Mouse (Mus musculus): ENCODE measurements around the gene Kif1a. TPM values are rescaled to one million over a fixed set of nuclear protein-coding genes. Genes with fewer than 3 reads are reported as not detected.
A peak's percentile ranks its signal among the peaks of the same experiment; 100 is the strongest.

Kif1a gene
- polyA plus RNA-seq, 1 experiment from 2014 or later = 4.4 TPM

GRCm38 (mm10) chr1:92982931-92983605, 118.7 kb downstream of the Kif1a start:
- Histone ChIP-seq H3K4me2 (replicated peaks; ENCODE audit: low read depth, low read length) (no peak overlapping the region), H3K36me3 (ENCODE audit: insufficient read depth, low read length) (no peaks in the 10 kb centered on the region), H3K27me3 (replicated peaks; ENCODE audit: insufficient read depth, low read length) (no peaks in the 10 kb centered on the region), H3K4me1 (ENCODE audit: insufficient read depth, low read depth, low read length) (peaks cover 10% of the 10 kb centered on the region; the same call in 1 of the 2 replicates), H3K4me3 (ENCODE audit: low read depth, low read length) (no peak overlapping the region), H3K9ac (replicated peaks; ENCODE audit: low read depth) (no peak overlapping the region), H3K9me3 (ENCODE audit: low read length) (no peaks in the 10 kb centered on the region), H3K27ac (ENCODE audit: low read length) (no peak overlapping the region)
- DNase-seq (ENCODE audit: low spot score) = no peak
- ATAC-seq = no peak
- TF ChIP-seq CTCF (IDR thresholded peaks at IDR 0.05) = no peak
- WGBS = 90% methylated on average over 17 of the region's 17 CpGs

DNA sequence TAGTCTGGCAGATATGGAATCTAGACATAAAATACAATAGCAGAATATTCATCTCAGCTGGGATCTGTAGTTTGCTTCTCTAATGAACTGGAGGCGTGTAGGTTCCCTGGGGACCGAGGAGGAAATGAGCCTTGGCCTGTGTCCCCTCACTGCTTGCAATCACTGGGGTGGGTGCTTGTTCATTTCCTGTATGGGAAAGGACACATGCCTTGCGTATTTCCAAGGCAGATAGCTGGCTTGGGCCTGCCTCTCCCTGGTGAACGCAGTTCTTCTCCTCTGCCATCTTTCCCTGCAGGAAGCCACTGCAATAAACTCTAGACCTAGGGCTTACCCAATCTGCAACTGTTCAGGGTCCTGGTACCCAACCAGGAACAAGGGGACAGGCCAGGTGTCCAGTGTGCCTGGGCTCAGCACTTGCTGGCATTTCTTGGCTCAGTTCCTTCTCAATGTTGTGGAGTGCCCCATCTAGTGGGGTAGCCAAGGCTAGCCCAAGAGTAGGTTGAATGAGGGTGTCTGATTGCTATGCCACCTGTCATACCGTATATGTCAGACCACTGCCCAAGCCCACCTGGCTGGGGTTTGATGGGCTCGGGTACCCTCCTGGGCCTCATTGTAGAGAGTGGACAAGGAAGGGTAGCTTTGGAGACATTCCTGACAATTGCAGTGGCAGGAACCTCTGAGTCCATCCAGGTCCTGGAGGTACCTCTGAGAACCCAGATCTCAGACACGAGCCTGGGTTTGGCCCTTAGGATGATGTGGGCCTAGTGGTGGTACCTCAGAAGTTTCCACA, 120.5 kb downstream of the Kif1a start:
- ATAC-seq = no peak; the same call in 1 of the 2 replicates

GRCm38 (mm10) chr1:92979073-92979602, 122.6 kb downstream of the Kif1a start:
- H3K9ac ChIP-seq (replicated peaks; ENCODE audit: low read depth) = no peak overlapping the region

More for the DNA sequence above, 120.5 kb downstream of the Kif1a start:
- Histone ChIP-seq H3K27me3 (replicated peaks; ENCODE audit: insufficient read depth, low read length) (no peaks in the 10 kb centered on the region), H3K36me3 (ENCODE audit: insufficient read depth, low read length) (no peaks in the 10 kb centered on the region), H3K4me1 (ENCODE audit: insufficient read depth, low read depth, low read length) (peaks cover 15% of the 10 kb centered on the region; the same call in 1 of the 2 replicates), H3K4me2 (replicated peaks; ENCODE audit: low read depth, low read length) (no peak overlapping the region), H3K27ac (ENCODE audit: low read length) (no peak overlapping the region), H3K4me3 (ENCODE audit: low read depth, low read length) (no peak overlapping the region), H3K9me3 (ENCODE audit: low read length) (no peaks in the 10 kb centered on the region), H3K9ac (replicated peaks; ENCODE audit: low read depth) (no peak overlapping the region)
- DNase-seq (ENCODE audit: low spot score) = peak; percentile 15
- no peak for TF ChIP-seq CTCF (IDR thresholded peaks at IDR 0.05)
- no peak for TF ChIP-seq EP300 (IDR thresholded peaks at IDR 0.05)
- 60% methylated on average over 7 of the region's 7 CpGs for WGBS

GRCm38 (mm10) chr1:92978645-92979044, 123.1 kb downstream of the Kif1a start:
- ATAC-seq = no peak
- peak; percentile 39 for DNase-seq (ENCODE audit: low spot score)

More at GRCm38 (mm10) chr1:92979073-92979602, 122.6 kb downstream of the Kif1a start:
- Histone ChIP-seq H3K27ac (ENCODE audit: low read length) (no peak overlapping the region), H3K36me3 (ENCODE audit: insufficient read depth, low read length) (no peaks in the 10 kb centered on the region), H3K9me3 (ENCODE audit: low read length) (no peaks in the 10 kb centered on the region), H3K27me3 (replicated peaks; ENCODE audit: insufficient read depth, low read length) (no peaks in the 10 kb centered on the region), H3K4me2 (replicated peaks; ENCODE audit: low read depth, low read length) (peak overlapping the region; percentile 33), H3K4me3 (ENCODE audit: low read depth, low read length) (no peak overlapping the region), H3K4me1 (ENCODE audit: insufficient read depth, low read depth, low read length) (peaks cover 15% of the 10 kb centered on the region; the same call in 1 of the 2 replicates)
- no peak for DNase-seq (ENCODE audit: low spot score)
- 14% methylated on average over 11 of the region's 11 CpGs for WGBS
- TF ChIP-seq EP300 (IDR thresholded peaks at IDR 0.05) (no peak), CTCF (IDR thresholded peaks at IDR 0.05) (no peak)
- ATAC-seq = peak; percentile 15

GRCm38 (mm10) chr1:92976141-92976566, 125.6 kb downstream of the Kif1a start:
- DNase-seq (ENCODE audit: low spot score) (peak; percentile 88), ATAC-seq (peak; percentile 84)
- Histone ChIP-seq H3K9ac (replicated peaks; ENCODE audit: low read depth) (no peak overlapping the region), H3K9me3 (ENCODE audit: low read length) (no peaks in the 10 kb centered on the region), H3K36me3 (ENCODE audit: insufficient read depth, low read length) (no peaks in the 10 kb centered on the region), H3K27ac (ENCODE audit: low read length) (peak overlapping the region; percentile 63), H3K4me1 (ENCODE audit: insufficient read depth, low read depth, low read length) (peaks cover 15% of the 10 kb centered on the region; the same call in 1 of the 2 replicates), H3K27me3 (replicated peaks; ENCODE audit: insufficient read depth, low read length) (no peaks in the 10 kb centered on the region), H3K4me3 (ENCODE audit: low read depth, low read length) (no peak overlapping the region), H3K4me2 (replicated peaks; ENCODE audit: low read depth, low read length) (no peak overlapping the region)
- TF ChIP-seq EP300 (IDR thresholded peaks at IDR 0.05) = no peak; the same call in 1 of the 2 replicates
- no peak for TF ChIP-seq CTCF (IDR thresholded peaks at IDR 0.05)
- 13% methylated on average over 6 of the region's 6 CpGs for WGBS

More at GRCm38 (mm10) chr1:92978645-92979044, 123.1 kb downstream of the Kif1a start:
- no peaks in the 10 kb centered on the region for H3K27me3 ChIP-seq (replicated peaks; ENCODE audit: insufficient read depth, low read length)
- no peak overlapping the region for H3K9ac ChIP-seq (replicated peaks; ENCODE audit: low read depth)
- 27% methylated on average over 7 of the region's 7 CpGs for WGBS
- TF ChIP-seq CTCF (IDR thresholded peaks at IDR 0.05) (no peak), EP300 (IDR thresholded peaks at IDR 0.05) (no peak)
- H3K4me1 ChIP-seq (ENCODE audit: insufficient read depth, low read depth, low read length) = peaks cover 15% of the 10 kb centered on the region; the same call in 1 of the 2 replicates
- peak overlapping the region; percentile 33 for H3K4me2 ChIP-seq (replicated peaks; ENCODE audit: low read depth, low read length)
- H3K9me3 ChIP-seq (ENCODE audit: low read length) = no peaks in the 10 kb centered on the region
- H3K36me3 ChIP-seq (ENCODE audit: insufficient read depth, low read length) = no peaks in the 10 kb centered on the region
- no peak overlapping the region for H3K4me3 ChIP-seq (ENCODE audit: low read depth, low read length)
- no peak overlapping the region for H3K27ac ChIP-seq (ENCODE audit: low read length)

- WGBS = 31% methylated on average over 1 of the region's 1 CpGs
- Histone ChIP-seq H3K4me2 (replicated peaks; ENCODE audit: low read depth, low read length) (no peak overlapping the region), H3K36me3 (ENCODE audit: insufficient read depth, low read length) (no peaks in the 10 kb centered on the region), H3K27ac (ENCODE audit: low read length) (peak overlapping the region; percentile 20; the same call in 1 of the 2 replicates), H3K9me3 (ENCODE audit: low read length) (no peaks in the 10 kb centered on the region), H3K4me1 (ENCODE audit: insufficient read depth, low read depth, low read length) (peaks cover 5% of the 10 kb centered on the region; the same call in 1 of the 2 replicates), H3K9ac (replicated peaks; ENCODE audit: low read depth) (no peak overlapping the region), H3K27me3 (replicated peaks; ENCODE audit: insufficient read depth, low read length) (no peaks in the 10 kb centered on the region), H3K4me3 (ENCODE audit: low read depth, low read length) (no peak overlapping the region)
- TF ChIP-seq EP300 (IDR thresholded peaks at IDR 0.05) = no peak
- TF ChIP-seq CTCF (IDR thresholded peaks at IDR 0.05) = peak; percentile 21; the same call in 1 of the 2 replicates
- DNase-seq (ENCODE audit: low spot score) (peak; percentile 82), ATAC-seq (peak; percentile 65)
These were observed 128.9 kb downstream of the Kif1a start for GRCm38 (mm10) chr1:92972854-92973253.

All from lung, postnatal 0 days (tissue).